In genomic region chr2:68192605-68193464, GRCm38 (mm10) we compare ENCODE assay signal across 28 mouse cellular contexts.
A peak's percentile ranks its signal among the peaks of the same experiment; 100 is the strongest.
DNase-seq lines count a peak whose midpoint lies in the region; ATAC-seq and TF ChIP-seq lines count a peak whose summit lies in the region.
"Had no signal": no experiment of that assay in that cellular context is flagged by ENCODE, and none has a peak within 500 bp of the region (broad histone marks: within the 10 kb centered on the region; RNA-seq: fewer than 3 reads in every experiment).

No protein-coding gene starts in this region.

- no peak overlapping the region for H3K27ac ChIP-seq in stomach, embryonic 14.5 days (ENCODE audit: low read length)
- H3K27ac ChIP-seq in stomach, postnatal 0 days (replicated peaks), result no peak overlapping the region
- H3K27ac ChIP-seq in intestine, postnatal 0 days (ENCODE audit: low read depth, low read length), result no peak overlapping the region
- H3K27ac ChIP-seq in stomach, embryonic 16.5 days (ENCODE audit: low read length), result no peak overlapping the region
- H3K27ac ChIP-seq in thymus, adult 2 months (ENCODE audit: control insufficient read depth, insufficient read depth, low read length), result no peak overlapping the region
- H3K27ac ChIP-seq: embryonic facial prominence, embryonic 10.5 days; embryonic facial prominence, embryonic 13.5 days; forebrain, embryonic 12.5 days; forebrain, embryonic 15.5 days; heart, adult 2 months; heart, embryonic 10.5 days; heart, embryonic 13.5 days; hindbrain, embryonic 13.5 days had no signal

- TF ChIP-seq EP300 in stomach, postnatal 0 days (optimal IDR thresholded peaks at IDR 0.05), result no peak

- peak; percentile 63; the same call in 1 of the 2 replicates for ATAC-seq in stomach, embryonic 14.5 days (ENCODE audit: insufficient number of reproducible peaks, insufficient read depth, low FRiP score, low read depth)
- no peak for ATAC-seq in stomach, postnatal 0 days (ENCODE audit: low FRiP score, low TSS enrichment)
- peak; percentile 84 for ATAC-seq in intestine, postnatal 0 days
- peak; percentile 50; the same call in 1 of the 2 replicates for ATAC-seq in stomach, embryonic 16.5 days (ENCODE audit: insufficient read depth, low FRiP score)
- ATAC-seq: forebrain, embryonic 15.5 days; hindbrain, embryonic 16.5 days; Patski had no signal

- no peak overlapping the region for H3K4me2 ChIP-seq in stomach, embryonic 14.5 days (replicated peaks; ENCODE audit: low read depth, low read length)
- H3K4me2 ChIP-seq in stomach, postnatal 0 days (replicated peaks; ENCODE audit: low read depth), result no peak overlapping the region
- H3K4me2 ChIP-seq in intestine, postnatal 0 days (replicated peaks; ENCODE audit: low read depth), result no peak overlapping the region
- no peak overlapping the region for H3K4me2 ChIP-seq in stomach, embryonic 16.5 days (ENCODE audit: low read depth, low read length)
- H3K4me2 ChIP-seq: embryonic facial prominence, embryonic 13.5 days; forebrain, embryonic 12.5 days; forebrain, embryonic 15.5 days; heart, embryonic 13.5 days; hindbrain, embryonic 13.5 days had no signal

- 59% methylated on average over 5 of the region's 5 CpGs for WGBS in stomach, embryonic 14.5 days
- 58% methylated on average over 5 of the region's 5 CpGs for WGBS in stomach, postnatal 0 days
- WGBS in intestine, postnatal 0 days, result 53% methylated on average over 5 of the region's 5 CpGs
- 60% methylated on average over 5 of the region's 5 CpGs for WGBS in stomach, embryonic 16.5 days
- 96% methylated on average over 5 of the region's 5 CpGs for WGBS in thymus, adult 2 months

- no peak for TF ChIP-seq CTCF in stomach, postnatal 0 days (IDR thresholded peaks at IDR 0.05; ENCODE audit: low read depth)
- TF ChIP-seq CTCF in intestine, postnatal 0 days (IDR thresholded peaks at IDR 0.05; ENCODE audit: low read depth), result no peak
- TF ChIP-seq CTCF in thymus, adult 2 months (IDR thresholded peaks at IDR 0.05; ENCODE audit: borderline replicate concordance, control insufficient read depth, extremely low read depth, insufficient read depth, low read length, poor library complexity), result no peak

- H3K9ac ChIP-seq in stomach, embryonic 14.5 days (replicated peaks; ENCODE audit: low read depth, low read length), result no peak overlapping the region
- H3K9ac ChIP-seq in stomach, postnatal 0 days (ENCODE audit: low read length), result no peak overlapping the region
- H3K9ac ChIP-seq in intestine, postnatal 0 days (ENCODE audit: low read depth, low read length), result no peak overlapping the region
- no peak overlapping the region for H3K9ac ChIP-seq in stomach, embryonic 16.5 days (ENCODE audit: low read length)
- H3K9ac ChIP-seq: embryonic facial prominence, embryonic 13.5 days; forebrain, embryonic 12.5 days; forebrain, embryonic 15.5 days; heart, embryonic 13.5 days; hindbrain, embryonic 13.5 days had no signal

- H3K27me3 ChIP-seq in stomach, embryonic 14.5 days (ENCODE audit: control insufficient read depth, insufficient read depth, low read length), result no peaks in the 10 kb centered on the region
- no peaks in the 10 kb centered on the region for H3K27me3 ChIP-seq in stomach, postnatal 0 days (ENCODE audit: control insufficient read depth, insufficient read depth, low read length)
- H3K27me3 ChIP-seq in intestine, postnatal 0 days (replicated peaks; ENCODE audit: control insufficient read depth, insufficient read depth, low read length), result no peaks in the 10 kb centered on the region
- no peaks in the 10 kb centered on the region for H3K27me3 ChIP-seq in stomach, embryonic 16.5 days (ENCODE audit: control insufficient read depth, insufficient read depth, low read length)
- no peaks in the 10 kb centered on the region for H3K27me3 ChIP-seq in thymus, adult 2 months (ENCODE audit: control insufficient read depth, insufficient read depth, low read length)
- H3K27me3 ChIP-seq: CH12.LX; embryonic facial prominence, embryonic 13.5 days; forebrain, embryonic 12.5 days; forebrain, embryonic 15.5 days; heart, embryonic 13.5 days; hindbrain, embryonic 13.5 days; Patski had no signal

- no peak for DNase-seq in stomach, postnatal 0 days (ENCODE audit: low spot score)
- no peak for DNase-seq in thymus, adult 2 months
- no peak for DNase-seq in right cerebral cortex, postnatal 10 days (ENCODE audit: low spot score in 2 of 2)
- DNase-seq: adrenal gland, postnatal 10 days; adrenal gland, postnatal 36 days; B cell, adult 2 months; cerebellum, adult 18-20 months; cerebellum, postnatal 10 days; cerebellum, postnatal 36 days; embryo, embryonic 11 days; gastrocnemius, postnatal 25 days; heart, adult 2 months; heart, postnatal 14 days had no signal

- no peaks in the 10 kb centered on the region for H3K36me3 ChIP-seq in stomach, embryonic 14.5 days (ENCODE audit: control insufficient read depth, insufficient read depth, low read length)
- H3K36me3 ChIP-seq in stomach, postnatal 0 days (ENCODE audit: control insufficient read depth, insufficient read depth, low read length), result no peaks in the 10 kb centered on the region
- H3K36me3 ChIP-seq in intestine, postnatal 0 days (ENCODE audit: control insufficient read depth, insufficient read depth), result no peaks in the 10 kb centered on the region
- no peaks in the 10 kb centered on the region for H3K36me3 ChIP-seq in stomach, embryonic 16.5 days (ENCODE audit: control insufficient read depth, insufficient read depth, low read length)
- no peaks in the 10 kb centered on the region for H3K36me3 ChIP-seq in thymus, adult 2 months (ENCODE audit: control insufficient read depth, insufficient read depth, low read length)
- H3K36me3 ChIP-seq: embryonic facial prominence, embryonic 10.5 days; embryonic facial prominence, embryonic 13.5 days; forebrain, embryonic 12.5 days; forebrain, embryonic 15.5 days; G1E; heart, embryonic 10.5 days; heart, embryonic 13.5 days; hindbrain, embryonic 13.5 days had no signal

- no peaks in the 10 kb centered on the region for H3K4me1 ChIP-seq in stomach, embryonic 14.5 days (ENCODE audit: control insufficient read depth, insufficient read depth, low read length)
- H3K4me1 ChIP-seq in stomach, postnatal 0 days (replicated peaks; ENCODE audit: control insufficient read depth, insufficient read depth), result no peaks in the 10 kb centered on the region
- peaks cover 3% of the 10 kb centered on the region; the same call in 1 of the 2 replicates for H3K4me1 ChIP-seq in intestine, postnatal 0 days (replicated peaks; ENCODE audit: control insufficient read depth, insufficient read depth, low read length)
- H3K4me1 ChIP-seq in stomach, embryonic 16.5 days (ENCODE audit: control insufficient read depth, insufficient read depth, low read length), result no peaks in the 10 kb centered on the region
- no peaks in the 10 kb centered on the region for H3K4me1 ChIP-seq in thymus, adult 2 months (replicated peaks; ENCODE audit: control insufficient read depth, insufficient read depth, low read length)
- H3K4me1 ChIP-seq: embryonic facial prominence, embryonic 10.5 days; embryonic facial prominence, embryonic 13.5 days; forebrain, embryonic 15.5 days; heart, embryonic 10.5 days; heart, embryonic 13.5 days; hindbrain, embryonic 13.5 days had no signal

- H3K9me3 ChIP-seq in stomach, embryonic 14.5 days (ENCODE audit: control insufficient read depth, low read depth, low read length), result no peaks in the 10 kb centered on the region
- no peaks in the 10 kb centered on the region for H3K9me3 ChIP-seq in stomach, postnatal 0 days (ENCODE audit: control insufficient read depth, low read length)
- no peaks in the 10 kb centered on the region for H3K9me3 ChIP-seq in intestine, postnatal 0 days (ENCODE audit: control insufficient read depth)
- no peaks in the 10 kb centered on the region for H3K9me3 ChIP-seq in stomach, embryonic 16.5 days (replicated peaks; ENCODE audit: control insufficient read depth, low read length)
- H3K9me3 ChIP-seq: embryonic facial prominence, embryonic 10.5 days; embryonic facial prominence, embryonic 13.5 days; forebrain, embryonic 12.5 days; forebrain, embryonic 15.5 days; heart, embryonic 10.5 days; heart, embryonic 13.5 days; hindbrain, embryonic 13.5 days had no signal

- no peak for TF ChIP-seq POLR2A in thymus, adult 2 months (IDR thresholded peaks at IDR 0.05; ENCODE audit: control insufficient read depth, extremely low read depth, insufficient read depth, low read length, poor library complexity)

- H3K4me3 ChIP-seq in stomach, embryonic 14.5 days (ENCODE audit: low read depth, low read length), result no peak overlapping the region
- H3K4me3 ChIP-seq in stomach, postnatal 0 days (ENCODE audit: low read depth, low read length), result no peak overlapping the region
- no peak overlapping the region for H3K4me3 ChIP-seq in intestine, postnatal 0 days (ENCODE audit: low read depth, low read length)
- H3K4me3 ChIP-seq in stomach, embryonic 16.5 days (replicated peaks; ENCODE audit: low read length), result no peak overlapping the region
- H3K4me3 ChIP-seq in thymus, adult 2 months (ENCODE audit: control insufficient read depth, insufficient read depth, low read length), result no peak overlapping the region
- H3K4me3 ChIP-seq: embryonic facial prominence, embryonic 10.5 days; embryonic facial prominence, embryonic 13.5 days; erythroblast, embryonic 14.5 days; forebrain, embryonic 12.5 days; forebrain, embryonic 15.5 days; heart, adult 2 months; heart, embryonic 10.5 days; heart, embryonic 13.5 days; hindbrain, embryonic 13.5 days had no signal
